Mouse (Mus musculus): ENCODE measurements around the gene Arhgef28. TPM values are rescaled to one million over a fixed set of nuclear protein-coding genes. Genes with fewer than 3 reads are reported as not detected.
"Not testable (repeated sequence)": the region's sequence is repeated elsewhere in the genome, so short reads cannot be mapped to it uniquely, and the experiment has no call there.

Arhgef28 gene
- total RNA-seq, 4 experiments from 2014 or later: 76.5 to 97.9 (median 94.2) TPM

GRCm38 (mm10) chr13:98073190-98073589, 133.0 kb downstream of the Arhgef28 start:
- DNase-seq (ENCODE audit: low spot score in 2 of 2): no peak

- no peak for DNase-seq (ENCODE audit: low spot score in 2 of 2)
These were observed 135.8 kb downstream of the Arhgef28 start for GRCm38 (mm10) chr13:98070458-98070857.

DNA sequence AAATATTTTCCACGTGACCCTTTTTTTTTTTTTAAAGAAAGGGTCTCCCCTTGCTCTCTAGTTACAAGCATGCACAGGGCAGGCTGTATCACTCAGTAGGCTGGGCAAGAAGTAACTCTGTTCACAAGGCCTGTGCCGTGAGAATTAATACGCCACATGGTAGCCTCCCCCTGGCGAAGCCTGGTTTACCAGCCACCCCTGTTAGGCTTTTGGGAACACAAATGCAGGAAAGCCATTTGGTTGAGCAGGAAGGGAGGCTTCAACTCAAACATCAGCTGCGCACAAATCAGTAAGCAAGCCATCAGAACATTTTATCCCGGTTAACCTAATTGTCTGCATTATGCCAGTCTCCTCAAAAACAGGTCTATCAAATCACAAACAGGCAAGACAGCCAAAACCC, 136.6 kb downstream of the Arhgef28 start:
- peak; percentile 37 to 39 for DNase-seq (ENCODE audit: low spot score in 2 of 2)

DNA sequence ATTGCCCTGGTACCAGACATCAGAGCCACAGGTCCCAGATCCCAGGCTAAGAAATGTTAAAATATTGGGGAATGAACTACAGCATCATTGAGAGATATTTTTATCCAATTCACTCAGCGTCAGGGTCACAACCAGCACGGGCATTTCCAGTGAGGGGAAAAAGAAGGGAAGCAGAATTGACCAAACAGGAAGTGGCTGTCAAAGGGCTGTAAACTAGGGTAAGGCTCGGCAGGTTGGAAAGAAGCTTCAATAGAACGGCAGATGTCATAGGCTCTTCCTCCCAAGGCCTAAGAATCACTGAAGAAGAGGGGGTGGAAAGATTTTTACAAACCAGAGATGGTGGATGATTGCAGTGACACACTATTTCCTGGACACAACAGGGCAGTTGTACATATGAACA, 143.4 kb downstream of the Arhgef28 start:
- DNase-seq (ENCODE audit: low spot score in 2 of 2): no peak

- not testable (repeated sequence) for DNase-seq (ENCODE audit: low spot score in 2 of 2)
These were observed 146.1 kb downstream of the Arhgef28 start for GRCm38 (mm10) chr13:98060121-98060520.

DNA sequence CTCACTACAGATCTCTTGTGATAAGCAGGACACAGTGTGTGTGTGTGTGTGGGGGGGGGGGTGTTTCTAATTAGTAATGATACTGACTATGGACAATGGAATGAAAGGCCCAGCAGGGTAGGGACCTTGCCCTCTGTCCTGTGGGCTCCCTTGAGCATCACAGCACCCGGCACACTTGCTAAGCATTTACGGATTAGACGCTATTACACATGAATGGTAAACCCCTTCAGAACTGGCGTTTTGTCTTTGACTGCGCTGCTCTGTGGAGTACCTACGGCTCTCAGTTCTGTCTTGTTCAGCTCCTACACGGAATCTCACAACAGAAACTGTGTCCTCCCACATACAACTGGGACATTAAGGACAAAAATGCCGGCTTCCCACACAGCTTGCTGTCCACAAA, 151.0 kb downstream of the Arhgef28 start:
- DNase-seq (ENCODE audit: low spot score in 2 of 2): no peak

- no peak for DNase-seq (ENCODE audit: low spot score in 2 of 2)
These were observed 165.6 kb downstream of the Arhgef28 start for GRCm38 (mm10) chr13:98040628-98041150.

GRCm38 (mm10) chr13:98038731-98039130, 167.5 kb downstream of the Arhgef28 start:
- no peak for DNase-seq (ENCODE audit: low spot score in 2 of 2)

- no peak for DNase-seq (ENCODE audit: low spot score in 2 of 2)
These were observed 168.5 kb downstream of the Arhgef28 start for GRCm38 (mm10) chr13:98037693-98038092.

DNA sequence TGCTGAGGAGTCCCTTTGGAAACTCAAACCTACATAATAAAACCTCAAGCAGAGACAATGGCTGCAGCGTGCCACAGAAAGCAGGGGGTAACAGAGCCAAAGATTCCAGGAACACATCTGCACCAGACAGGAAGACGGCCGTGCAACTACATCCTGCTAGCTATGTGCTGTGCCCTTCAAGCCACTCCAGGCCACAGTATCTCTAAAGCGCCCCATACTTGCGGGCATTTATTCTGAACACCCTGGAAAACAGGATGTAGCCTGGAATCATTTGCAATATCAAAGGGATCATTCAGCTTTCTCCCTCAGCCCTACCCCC, 174.6 kb downstream of the Arhgef28 start:
- DNase-seq (ENCODE audit: low spot score in 2 of 2): no peak

GRCm38 (mm10) chr13:98030959-98031641, 175.1 kb downstream of the Arhgef28 start:
- DNase-seq (ENCODE audit: low spot score in 2 of 2): peak; percentile 76 to 86

DNA sequence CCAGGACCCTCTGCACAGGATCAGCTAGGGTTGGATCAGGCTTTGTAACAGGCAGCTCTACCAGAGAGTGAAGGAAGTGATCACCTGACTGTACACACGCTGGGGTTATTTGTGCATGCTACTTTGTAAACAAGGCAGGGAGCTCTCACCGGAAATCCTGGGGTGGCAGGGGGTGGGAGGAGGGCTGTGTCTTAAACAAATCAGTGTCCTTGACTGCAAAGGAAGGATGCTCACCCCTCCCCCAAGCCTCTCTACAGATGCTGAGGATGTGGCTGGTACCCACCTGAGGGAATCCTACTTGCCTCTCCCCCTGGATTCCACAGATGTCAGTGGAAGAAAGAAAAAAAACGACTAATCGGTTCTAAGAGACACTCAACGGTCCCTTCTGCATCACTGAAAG, 176.2 kb downstream of the Arhgef28 start:
- DNase-seq (ENCODE audit: low spot score in 2 of 2): no peak

DNA sequence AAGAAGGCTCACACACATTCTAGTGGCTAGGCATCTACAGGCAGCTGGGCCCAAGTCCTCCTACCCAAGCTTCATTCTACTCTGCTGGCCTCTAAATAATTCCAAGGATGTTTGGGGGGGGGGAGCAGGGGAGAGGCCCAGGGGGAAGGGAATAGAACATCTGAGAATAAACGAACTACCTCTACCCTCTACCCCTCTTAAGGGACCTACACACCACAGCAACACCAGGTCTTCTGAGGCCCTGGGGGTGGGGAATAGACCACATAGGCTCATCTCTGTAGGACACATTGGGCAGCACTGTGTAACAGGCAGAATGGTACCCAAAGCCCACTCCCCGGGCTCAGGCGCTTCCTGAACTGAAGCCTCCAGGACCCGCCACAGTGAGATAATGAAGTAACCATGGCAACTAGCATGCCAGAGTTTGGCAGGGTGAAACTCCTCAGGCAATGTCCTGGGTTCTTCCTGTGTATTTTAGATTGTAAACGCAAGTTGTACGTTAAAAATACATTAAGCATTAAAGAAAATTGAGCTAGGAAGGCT, 177.5 kb downstream of the Arhgef28 start:
- DNase-seq (ENCODE audit: low spot score in 2 of 2): no peak

GRCm38 (mm10) chr13:98027641-98028204, 178.5 kb downstream of the Arhgef28 start:
- DNase-seq (ENCODE audit: low spot score in 2 of 2): no peak

DNA sequence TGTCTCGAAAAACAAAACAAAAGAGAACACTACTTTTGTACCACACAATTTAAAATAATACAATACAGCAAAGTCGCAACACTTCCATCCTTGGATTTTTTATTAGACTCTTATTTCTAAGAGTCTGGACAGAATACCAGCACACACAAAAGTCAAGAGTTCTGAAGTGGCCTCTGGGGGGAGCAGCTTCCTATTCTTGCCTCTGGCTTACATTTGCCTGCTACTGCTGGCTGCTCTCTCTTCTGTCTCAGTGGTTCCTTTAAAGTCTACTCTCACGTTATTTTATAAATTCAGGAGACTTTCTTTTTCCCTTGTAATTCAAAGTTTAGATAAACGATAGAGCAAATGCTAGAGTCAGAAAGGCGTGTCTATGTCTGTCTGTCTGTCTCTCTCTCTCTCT, 179.1 kb downstream of the Arhgef28 start:
- no peak for DNase-seq (ENCODE audit: low spot score in 2 of 2)

DNA sequence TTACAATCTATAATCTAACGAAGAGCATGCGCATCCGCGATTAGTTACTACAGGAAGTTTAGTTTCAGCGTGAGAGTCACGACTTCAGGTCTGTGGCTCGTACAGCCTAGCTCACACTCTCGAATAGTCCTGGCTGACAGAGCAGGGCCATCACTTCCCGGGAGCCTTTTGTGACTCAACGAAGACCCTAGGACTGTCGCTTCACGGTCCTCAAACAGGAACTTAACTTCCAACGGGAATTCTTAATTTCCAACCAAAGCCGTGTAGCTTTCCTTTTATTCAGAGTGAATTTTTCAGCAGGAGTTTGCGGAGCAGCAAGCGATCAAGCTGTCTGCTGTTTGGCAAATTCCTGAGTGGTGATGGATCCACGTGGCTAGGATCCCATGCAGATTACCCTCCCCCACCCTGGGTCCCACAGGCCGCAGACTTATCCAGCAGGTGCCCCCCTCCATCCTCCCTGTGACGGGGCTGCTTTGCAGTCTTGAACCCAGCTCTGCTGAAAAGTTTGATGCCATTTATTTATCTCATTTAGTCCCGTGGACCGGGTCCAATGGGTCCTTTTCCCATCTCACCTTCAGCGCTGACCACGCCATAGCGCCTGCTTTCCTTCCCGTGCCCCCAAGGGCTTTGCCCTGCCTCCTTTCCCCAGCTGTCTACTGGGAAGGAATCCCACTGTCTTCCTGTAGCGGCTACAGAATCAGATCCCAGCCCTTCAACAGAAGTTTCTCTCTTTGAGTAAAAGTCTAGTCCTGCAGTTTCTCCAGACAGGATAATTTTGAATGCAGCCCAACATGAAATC, 180.3 kb downstream of the Arhgef28 start:
- no peak for DNase-seq (ENCODE audit: low spot score in 2 of 2)

DNA sequence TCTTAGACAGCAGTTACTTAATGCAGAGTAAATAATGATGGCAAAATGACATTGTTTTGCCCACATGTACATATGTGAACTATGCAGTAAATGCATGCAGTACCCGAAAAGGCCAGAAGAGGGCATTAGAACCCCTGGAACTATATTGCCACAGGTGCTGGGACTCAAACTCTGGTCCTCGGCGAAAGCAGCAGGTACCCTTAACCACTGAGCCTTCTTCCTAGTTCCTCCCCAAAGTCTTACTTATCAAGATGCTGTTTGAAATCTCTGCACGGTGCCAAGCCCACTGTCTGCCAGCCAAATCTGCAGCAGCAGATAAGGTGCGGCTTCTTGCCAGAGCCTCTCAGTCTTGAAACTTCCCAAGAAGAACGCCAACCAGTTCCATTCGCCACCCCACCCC, 181.1 kb downstream of the Arhgef28 start:
- no peak for DNase-seq (ENCODE audit: low spot score in 2 of 2)

DNA sequence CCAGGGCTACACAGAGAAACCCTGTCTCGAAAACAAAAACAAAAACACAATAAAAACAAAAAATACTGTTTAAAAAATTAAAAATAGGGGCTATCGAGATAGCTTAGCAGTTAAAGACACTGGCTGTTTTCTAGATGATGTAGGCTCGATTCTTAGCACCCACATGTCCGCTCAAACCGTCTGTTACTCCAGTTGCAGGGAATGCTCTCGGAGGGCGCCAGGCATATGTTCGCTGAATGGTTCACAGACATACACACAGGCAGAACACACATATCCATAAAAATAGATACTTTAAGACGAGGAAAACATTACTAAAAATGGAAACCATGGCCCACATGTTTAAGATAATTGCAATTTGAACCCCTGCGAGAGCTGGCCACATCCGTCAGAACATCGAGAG, 181.6 kb downstream of the Arhgef28 start:
- DNase-seq (ENCODE audit: low spot score in 2 of 2): no peak

DNA sequence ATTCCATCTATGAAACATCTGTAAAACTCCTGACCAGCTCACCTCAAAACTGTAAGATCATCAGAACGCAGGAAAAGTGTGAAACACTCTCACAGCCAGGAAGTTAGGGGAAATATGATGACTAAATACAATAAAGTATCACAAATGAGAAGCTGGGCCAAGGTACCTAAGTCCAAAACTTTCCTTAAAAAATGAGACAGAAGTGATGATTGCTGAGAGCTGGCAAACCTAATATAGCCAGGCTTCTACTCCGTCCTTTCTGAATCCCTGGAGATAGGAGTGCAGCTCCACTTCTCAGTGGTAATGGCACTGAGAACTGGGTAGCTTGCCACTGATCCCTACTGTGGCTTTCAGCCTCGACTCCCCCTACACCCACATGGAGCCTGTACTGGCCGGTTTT, 184.3 kb downstream of the Arhgef28 start:
- DNase-seq (ENCODE audit: low spot score in 2 of 2): no peak

DNA sequence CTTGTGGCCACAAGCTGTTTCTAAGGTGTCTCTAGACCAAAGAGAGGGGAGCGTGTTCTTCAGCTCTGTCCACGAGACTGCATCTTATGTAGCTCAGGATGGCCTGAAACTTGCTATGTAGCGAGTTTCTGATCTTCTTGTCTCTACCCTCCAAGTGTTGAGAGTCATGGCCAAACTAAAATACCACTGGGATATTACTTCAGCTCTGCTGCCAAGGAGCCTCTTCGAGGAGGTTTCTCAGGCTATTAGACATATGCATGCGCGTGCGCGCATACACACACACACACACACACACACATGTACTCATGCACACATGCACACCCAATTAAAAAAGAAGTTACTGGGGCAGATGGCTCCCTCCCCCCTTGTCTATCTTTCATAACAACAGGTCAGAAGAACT, 187.4 kb downstream of the Arhgef28 start:
- DNase-seq (ENCODE audit: low spot score in 2 of 2): not testable (repeated sequence)

DNA sequence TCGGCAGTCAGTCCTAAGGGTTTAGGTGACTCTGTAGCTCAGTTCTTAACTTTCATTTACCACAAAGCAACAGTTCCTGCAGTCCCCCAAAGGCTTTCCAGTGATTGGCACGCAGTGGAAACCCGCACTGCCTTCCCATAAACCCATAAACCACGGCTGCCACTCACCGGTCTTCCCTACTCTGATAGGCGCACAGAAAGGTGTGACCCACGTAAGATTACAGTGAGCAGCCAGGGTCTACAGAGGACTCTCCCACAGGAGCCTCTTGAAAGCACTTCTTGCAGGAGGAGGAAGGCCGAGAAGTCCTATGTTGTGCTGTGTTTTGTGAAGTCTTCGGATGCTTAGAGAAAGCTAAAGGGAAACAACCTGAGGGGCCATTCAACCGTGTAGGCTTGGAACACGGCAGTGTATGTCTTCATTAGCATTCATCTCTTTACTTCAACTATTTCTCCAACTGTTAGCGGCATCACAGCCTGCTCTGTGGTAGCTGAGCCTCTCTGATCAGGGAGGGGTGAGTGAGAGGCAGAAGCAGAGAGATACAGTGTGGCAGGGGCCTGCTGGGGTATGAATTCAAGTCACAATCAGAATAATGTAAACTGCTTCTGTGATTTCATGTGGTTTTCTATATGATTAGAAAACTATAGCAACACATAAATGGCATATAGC, 189.2 kb downstream of the Arhgef28 start:
- no peak for DNase-seq (ENCODE audit: low spot score in 2 of 2)

Measured in layer of hippocampus, adult 8-10 months (tissue).